Mouse (Mus musculus): ENCODE results near the gene Ubac2. TPM values are rescaled to one million over a fixed set of nuclear protein-coding genes. Genes with fewer than 3 reads are reported as not detected.

Ubac2 gene
- polyA plus RNA-seq, 1 experiment from 2014 or later = 56.9 TPM

GRCm38 (mm10) chr14:121915143-121915542 is 36.7 kb downstream of the Ubac2 start:
- DNase-seq (ENCODE audit: low spot score) (no peak), ATAC-seq (no peak)
- H3K36me3 ChIP-seq (ENCODE audit: control insufficient read depth, insufficient read depth, low read length) = peaks cover 32% of the 10 kb centered on the region
- WGBS = 88% methylated on average over 5 of the region's 5 CpGs
- no peaks in the 10 kb centered on the region for H3K9me3 ChIP-seq (replicated peaks; ENCODE audit: control insufficient read depth, low read length)
- H3K4me2 ChIP-seq (ENCODE audit: low read length) = no peak overlapping the region
- H3K4me1 ChIP-seq (ENCODE audit: control insufficient read depth, insufficient read depth, low read length) = no peaks in the 10 kb centered on the region
- no peak overlapping the region for H3K9ac ChIP-seq (ENCODE audit: low read length)
- H3K4me3 ChIP-seq (ENCODE audit: low read depth, low read length) = no peak overlapping the region
- H3K27ac ChIP-seq (ENCODE audit: low read depth, low read length) = no peak overlapping the region
- H3K27me3 ChIP-seq (replicated peaks; ENCODE audit: control insufficient read depth, insufficient read depth, low read length) = no peaks in the 10 kb centered on the region

DNA sequence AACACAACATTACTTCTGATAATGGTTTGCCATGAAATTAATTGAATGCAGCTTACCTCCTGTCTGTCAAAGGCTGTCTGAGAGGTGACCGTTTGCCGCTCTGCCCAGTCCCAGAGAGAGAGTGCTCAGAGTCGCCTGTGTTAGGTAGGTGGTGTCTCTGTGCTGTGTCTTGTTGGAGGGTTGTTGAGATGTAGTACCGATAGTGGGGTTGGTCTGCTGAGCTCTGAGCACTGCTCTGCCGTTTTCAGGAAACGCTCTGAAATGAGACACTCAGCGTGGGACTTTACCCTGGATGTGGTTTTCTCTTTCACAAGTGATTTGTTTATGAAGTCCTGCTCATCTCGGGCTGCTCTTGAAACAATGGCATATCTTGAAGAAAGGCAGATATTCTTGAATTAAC is 37.2 kb downstream of the Ubac2 start, which contains the start of gene Gpr18:
TSS of gene Gpr18 (minus strand) at position 161 of the 400 bp plus-strand sequence.
- ATAC-seq (no peak), DNase-seq (ENCODE audit: low spot score) (no peak)
- Histone ChIP-seq H3K9ac (ENCODE audit: low read length) (no peak within 1 kb of the TSS), H3K4me3 (ENCODE audit: low read depth, low read length) (no peak within 1 kb of the TSS), H3K27ac (ENCODE audit: low read depth, low read length) (no peak within 1 kb of the TSS), H3K27me3 (replicated peaks; ENCODE audit: control insufficient read depth, insufficient read depth, low read length) (no peaks in the 10 kb centered on the region), H3K36me3 (ENCODE audit: control insufficient read depth, insufficient read depth, low read length) (peaks cover 32% of the 10 kb centered on the region), H3K4me1 (ENCODE audit: control insufficient read depth, insufficient read depth, low read length) (no peaks in the 10 kb centered on the region), H3K4me2 (ENCODE audit: low read length) (no peak within 1 kb of the TSS), H3K9me3 (replicated peaks; ENCODE audit: control insufficient read depth, low read length) (no peaks in the 10 kb centered on the region)
- 78% methylated on average over 8 of the region's 8 CpGs for WGBS

DNA sequence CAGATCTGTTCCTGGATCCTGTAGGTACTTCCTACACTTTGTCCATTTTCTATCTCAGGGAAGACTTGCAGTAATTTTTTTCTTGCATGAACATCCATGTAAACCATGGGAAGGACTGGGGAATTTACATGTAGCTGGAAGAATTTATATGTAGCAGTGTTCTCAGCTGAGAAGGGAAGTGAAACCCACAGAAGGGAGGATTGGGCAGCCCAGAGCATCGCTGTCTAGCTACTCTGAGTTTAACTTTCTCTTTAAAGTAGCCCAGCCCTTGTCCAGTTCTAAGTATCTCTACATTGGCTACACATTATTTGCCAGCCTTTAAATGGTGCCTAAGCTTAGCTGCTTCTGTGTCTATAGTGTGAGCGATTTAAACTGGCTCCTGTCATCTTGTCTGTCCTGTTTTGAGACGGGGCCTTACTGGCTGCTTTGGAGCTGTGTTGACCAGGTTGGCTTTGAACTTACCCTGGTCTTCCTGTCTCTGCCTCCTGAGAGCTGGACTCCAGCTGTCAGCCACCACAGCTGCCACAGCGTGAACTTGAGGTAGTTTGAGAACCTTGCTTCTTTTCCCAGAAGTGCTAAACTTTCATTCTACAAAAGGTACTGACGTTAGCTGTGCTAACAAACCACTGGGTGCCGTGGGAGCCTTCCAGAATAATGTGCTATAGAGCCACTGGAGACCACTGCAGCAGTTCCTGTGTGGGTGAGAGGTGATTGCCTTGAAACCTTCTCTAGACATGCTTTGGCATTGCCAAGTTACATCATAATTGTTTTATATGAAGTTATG is 38.1 kb downstream of the Ubac2 start:
- H3K4me1 ChIP-seq (ENCODE audit: control insufficient read depth, insufficient read depth, low read length) = no peaks in the 10 kb centered on the region
- no peak overlapping the region for H3K27ac ChIP-seq (ENCODE audit: low read depth, low read length)
- ATAC-seq (no peak), DNase-seq (ENCODE audit: low spot score) (no peak)
- WGBS = 91% methylated on average over 6 of the region's 6 CpGs
- H3K36me3 ChIP-seq (ENCODE audit: control insufficient read depth, insufficient read depth, low read length) = peaks cover 30% of the 10 kb centered on the region
- no peak overlapping the region for H3K9ac ChIP-seq (ENCODE audit: low read length)
- no peak overlapping the region for H3K4me2 ChIP-seq (ENCODE audit: low read length)
- no peaks in the 10 kb centered on the region for H3K9me3 ChIP-seq (replicated peaks; ENCODE audit: control insufficient read depth, low read length)
- H3K4me3 ChIP-seq (ENCODE audit: low read depth, low read length) = no peak overlapping the region
- H3K27me3 ChIP-seq (replicated peaks; ENCODE audit: control insufficient read depth, insufficient read depth, low read length) = no peaks in the 10 kb centered on the region

GRCm38 (mm10) chr14:121918266-121918665 is 39.8 kb downstream of the Ubac2 start:
- Histone ChIP-seq H3K4me1 (ENCODE audit: control insufficient read depth, insufficient read depth, low read length) (no peaks in the 10 kb centered on the region), H3K4me2 (ENCODE audit: low read length) (no peak overlapping the region), H3K27ac (ENCODE audit: low read depth, low read length) (no peak overlapping the region), H3K27me3 (replicated peaks; ENCODE audit: control insufficient read depth, insufficient read depth, low read length) (no peaks in the 10 kb centered on the region), H3K9me3 (replicated peaks; ENCODE audit: control insufficient read depth, low read length) (no peaks in the 10 kb centered on the region), H3K9ac (ENCODE audit: low read length) (no peak overlapping the region), H3K4me3 (ENCODE audit: low read depth, low read length) (no peak overlapping the region), H3K36me3 (ENCODE audit: control insufficient read depth, insufficient read depth, low read length) (peaks cover 17% of the 10 kb centered on the region; the same call in 1 of the 2 replicates)
- 71% methylated on average over 3 of the region's 3 CpGs for WGBS
- ATAC-seq (no peak), DNase-seq (ENCODE audit: low spot score) (no peak)

DNA sequence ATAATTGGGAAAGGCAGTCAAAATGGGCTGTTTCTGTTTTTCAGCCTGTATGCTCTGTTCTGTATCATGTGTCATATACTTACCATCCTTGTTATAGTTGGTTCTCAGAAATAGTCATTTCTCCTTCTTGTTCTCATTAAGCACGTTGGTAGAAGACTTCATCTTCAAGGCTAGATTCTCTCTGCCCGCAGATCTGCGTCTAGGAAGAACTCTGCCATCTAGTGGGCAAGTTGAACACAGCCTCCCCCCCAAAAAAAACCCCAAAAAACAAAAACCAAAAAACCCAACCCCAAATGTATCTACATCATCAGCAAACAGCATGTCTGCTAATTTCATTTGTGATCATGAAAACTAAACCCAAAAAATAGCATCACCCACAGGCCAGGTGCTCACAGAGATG is 41.3 kb downstream of the Ubac2 start:
- peak; percentile 45 for DNase-seq (ENCODE audit: low spot score)

DNA sequence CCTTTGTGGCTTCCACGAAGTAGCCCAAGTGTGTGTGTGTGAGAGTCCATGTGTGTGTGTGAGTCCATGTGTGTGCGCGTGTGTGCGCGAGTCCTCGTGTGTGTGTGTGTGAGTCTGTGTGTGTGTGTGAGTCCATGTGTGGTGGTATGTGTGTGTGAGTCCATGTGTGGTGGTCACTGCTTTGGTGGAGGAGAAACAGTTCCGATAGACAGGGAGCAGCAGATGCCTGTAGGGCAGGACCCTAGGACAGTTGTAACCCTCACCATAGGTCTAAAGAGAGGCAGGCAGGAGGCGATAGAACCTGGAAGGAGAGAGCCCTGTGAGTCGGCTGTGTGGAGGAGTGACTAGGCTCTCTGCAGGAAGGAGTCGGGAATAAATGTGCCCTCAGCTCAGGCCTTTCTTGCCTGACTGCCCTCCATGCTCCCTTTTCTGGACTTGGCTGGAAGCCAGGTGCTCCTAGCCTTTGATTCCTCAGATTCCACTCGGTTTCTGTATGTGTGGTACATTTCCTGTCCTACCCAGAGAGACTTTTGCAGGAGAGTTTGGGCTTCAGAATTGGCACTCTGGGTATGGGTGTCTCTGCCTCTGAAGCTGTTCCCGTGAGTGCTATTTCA is 42.2 kb downstream of the Ubac2 start:
- Histone ChIP-seq H3K36me3 (ENCODE audit: control insufficient read depth, insufficient read depth, low read length) (peaks cover 15% of the 10 kb centered on the region; the same call in 1 of the 2 replicates), H3K9me3 (replicated peaks; ENCODE audit: control insufficient read depth, low read length) (no peaks in the 10 kb centered on the region), H3K4me2 (ENCODE audit: low read length) (no peak overlapping the region), H3K27me3 (replicated peaks; ENCODE audit: control insufficient read depth, insufficient read depth, low read length) (no peaks in the 10 kb centered on the region), H3K4me1 (ENCODE audit: control insufficient read depth, insufficient read depth, low read length) (no peaks in the 10 kb centered on the region), H3K9ac (ENCODE audit: low read length) (no peak overlapping the region), H3K27ac (ENCODE audit: low read depth, low read length) (no peak overlapping the region), H3K4me3 (ENCODE audit: low read depth, low read length) (no peak overlapping the region)
- no peak for DNase-seq (ENCODE audit: low spot score)
- ATAC-seq = no peak
- 78% methylated on average over 12 of the region's 12 CpGs for WGBS

More for the DNA sequence above, 41.3 kb downstream of the Ubac2 start:
- Histone ChIP-seq H3K4me2 (ENCODE audit: low read length) (no peak overlapping the region), H3K9ac (ENCODE audit: low read length) (no peak overlapping the region), H3K4me1 (ENCODE audit: control insufficient read depth, insufficient read depth, low read length) (no peaks in the 10 kb centered on the region), H3K9me3 (replicated peaks; ENCODE audit: control insufficient read depth, low read length) (no peaks in the 10 kb centered on the region), H3K27me3 (replicated peaks; ENCODE audit: control insufficient read depth, insufficient read depth, low read length) (no peaks in the 10 kb centered on the region), H3K36me3 (ENCODE audit: control insufficient read depth, insufficient read depth, low read length) (peaks cover 15% of the 10 kb centered on the region; the same call in 1 of the 2 replicates), H3K27ac (ENCODE audit: low read depth, low read length) (no peak overlapping the region), H3K4me3 (ENCODE audit: low read depth, low read length) (no peak overlapping the region)
- ATAC-seq = no peak
- WGBS = 40% methylated on average over 3 of the region's 3 CpGs

- no peaks in the 10 kb centered on the region for H3K9me3 ChIP-seq (replicated peaks; ENCODE audit: control insufficient read depth, low read length)
- no peak overlapping the region for H3K27ac ChIP-seq (ENCODE audit: low read depth, low read length)
- WGBS = 92% methylated on average over 4 of the region's 4 CpGs
- H3K36me3 ChIP-seq (ENCODE audit: control insufficient read depth, insufficient read depth, low read length) = 0 out of 2 replicates have a peak, but pooled peaks cover 4% of the 10 kb centered on the region
- no peak overlapping the region for H3K4me3 ChIP-seq (ENCODE audit: low read depth, low read length)
- H3K4me1 ChIP-seq (ENCODE audit: control insufficient read depth, insufficient read depth, low read length) = no peaks in the 10 kb centered on the region
- no peaks in the 10 kb centered on the region for H3K27me3 ChIP-seq (replicated peaks; ENCODE audit: control insufficient read depth, insufficient read depth, low read length)
- no peak for ATAC-seq
- H3K9ac ChIP-seq (ENCODE audit: low read length) = no peak overlapping the region
- no peak overlapping the region for H3K4me2 ChIP-seq (ENCODE audit: low read length)
- no peak for DNase-seq (ENCODE audit: low spot score)
These were observed 43.6 kb downstream of the Ubac2 start for GRCm38 (mm10) chr14:121922016-121922415.

DNA sequence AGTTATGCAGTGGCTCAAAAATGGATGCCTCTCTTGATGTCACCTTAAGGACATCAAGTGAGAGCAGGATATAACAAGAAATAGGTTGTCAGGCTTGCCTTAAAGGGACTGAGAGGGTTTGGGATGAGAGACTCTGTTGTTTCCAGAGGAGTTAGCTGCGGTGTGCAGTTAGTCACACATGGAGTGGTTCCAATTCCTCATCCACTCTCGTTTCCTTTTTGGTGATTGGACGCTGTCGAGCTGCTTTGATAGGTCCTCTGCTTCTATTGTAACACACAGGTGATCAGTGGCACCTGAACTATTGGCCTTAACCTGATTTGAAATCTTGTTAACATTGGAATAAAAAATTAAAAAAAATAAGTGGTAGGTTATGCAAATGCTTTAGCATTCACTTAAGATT is 44.3 kb downstream of the Ubac2 start:
- no peak overlapping the region for H3K4me3 ChIP-seq (ENCODE audit: low read depth, low read length)
- ATAC-seq (no peak), DNase-seq (ENCODE audit: low spot score) (no peak)
- no peaks in the 10 kb centered on the region for H3K9me3 ChIP-seq (replicated peaks; ENCODE audit: control insufficient read depth, low read length)
- WGBS = 83% methylated on average over 4 of the region's 4 CpGs
- H3K4me1 ChIP-seq (ENCODE audit: control insufficient read depth, insufficient read depth, low read length) = no peaks in the 10 kb centered on the region
- no peak overlapping the region for H3K9ac ChIP-seq (ENCODE audit: low read length)
- no peak overlapping the region for H3K27ac ChIP-seq (ENCODE audit: low read depth, low read length)
- H3K27me3 ChIP-seq (replicated peaks; ENCODE audit: control insufficient read depth, insufficient read depth, low read length) = no peaks in the 10 kb centered on the region
- no peak overlapping the region for H3K4me2 ChIP-seq (ENCODE audit: low read length)
- H3K36me3 ChIP-seq (ENCODE audit: control insufficient read depth, insufficient read depth, low read length) = no peaks in the 10 kb centered on the region

- Histone ChIP-seq H3K4me2 (ENCODE audit: low read length) (no peak overlapping the region), H3K4me1 (ENCODE audit: control insufficient read depth, insufficient read depth, low read length) (no peaks in the 10 kb centered on the region), H3K27ac (ENCODE audit: low read depth, low read length) (no peak overlapping the region), H3K9ac (ENCODE audit: low read length) (no peak overlapping the region), H3K9me3 (replicated peaks; ENCODE audit: control insufficient read depth, low read length) (no peaks in the 10 kb centered on the region), H3K36me3 (ENCODE audit: control insufficient read depth, insufficient read depth, low read length) (no peaks in the 10 kb centered on the region), H3K4me3 (ENCODE audit: low read depth, low read length) (no peak overlapping the region), H3K27me3 (replicated peaks; ENCODE audit: control insufficient read depth, insufficient read depth, low read length) (no peaks in the 10 kb centered on the region)
- DNase-seq (ENCODE audit: low spot score) (no peak), ATAC-seq (no peak)
- WGBS = 79% methylated on average over 6 of the region's 6 CpGs
These were observed 46.5 kb downstream of the Ubac2 start for GRCm38 (mm10) chr14:121924876-121925275.

Data from forebrain, embryonic 14.5 days (tissue).